Mouse (Mus musculus) midbrain, embryonic 11.5 days (tissue): Measurements from ENCODE around the gene Rtf2. TPM values are rescaled to one million over a fixed set of nuclear protein-coding genes. Genes with fewer than 3 reads are reported as not detected.

ENCODE experiments used
- ATAC-seq: fragments of 200-750 bp; cut with Nextera tagmentation; 2 replicates; pipeline ENCODE4 v1.8.0; 2017; ENCODE audit warnings: moderate TSS enrichment, moderate library complexity; ENCODE audit not compliant: low FRiP score
- DNase-seq: peaks from one replicate; pipeline ENCODE4 v3.0.0; 2015; ENCODE audit warnings: low spot score; ENCODE audit errors: missing footprints
- H3K27ac ChIP-seq: fragments of 300-500 bp; sonication (generic); 2 replicates; pipeline ENCODE4 v1.5.1; 2014; ENCODE audit warnings: low read depth, low read length
- H3K27me3 ChIP-seq: fragments of 300-500 bp; sonication (generic); 2 replicates; pipeline ENCODE4 v1.6.1; 2014; ENCODE audit warnings: mild to moderate bottlenecking, low read length, moderate library complexity, mixed read lengths; ENCODE audit not compliant: control insufficient read depth, insufficient read depth
- H3K36me3 ChIP-seq: fragments of 300-500 bp; sonication (generic); 2 replicates; pipeline ENCODE4 v1.6.1; 2014; ENCODE audit warnings: mild to moderate bottlenecking, low read length, moderate library complexity, mixed read lengths; ENCODE audit not compliant: control insufficient read depth, insufficient read depth
- H3K4me1 ChIP-seq: fragments of 300-500 bp; sonication (generic); 2 replicates; pipeline ENCODE4 v1.6.1; 2014; ENCODE audit warnings: low read length; ENCODE audit not compliant: control insufficient read depth, insufficient read depth
- H3K4me2 ChIP-seq: fragments of 300-500 bp; sonication (generic); 2 replicates; pipeline ENCODE4 v1.6.1; 2014; ENCODE audit warnings: mild to moderate bottlenecking, moderate library complexity
- H3K4me3 ChIP-seq: fragments of 300-500 bp; sonication (generic); 2 replicates; pipeline ENCODE4 v1.5.1; 2014; ENCODE audit warnings: low read depth, low read length
- H3K9ac ChIP-seq: fragments of 300-500 bp; sonication (generic); 2 replicates; pipeline ENCODE4 v1.6.1; 2014; ENCODE audit warnings: low read length
- H3K9me3 ChIP-seq: fragments of 300-500 bp; sonication (generic); 2 replicates; pipeline ENCODE4 v1.6.1; 2016; ENCODE audit warnings: low read length; ENCODE audit not compliant: control insufficient read depth
- WGBS: fragments of 180-500 bp; shearing (Covaris S2); extraction: QIAGEN DNeasy Blood & Tissue Kit; methylation state at CpG from one replicate; pipeline ENCODE4 v1.1.7; 2014; 5-methylcytosine and 5-hydroxymethylcytosine counted together
- polyA plus RNA-seq: library from polyadenylated mRNA; unstranded; fragments of >200 nt; fragmentation: Nextera tagmentation; extraction: Ambion mirVana; gene quantifications from 2 replicates; pipeline ENCODE4 v1.2.1, GENCODE M21; 2014

Gene Rtf2
- polyA plus RNA-seq, 1 experiment from 2014 or later, result 94.7 TPM

DNA sequence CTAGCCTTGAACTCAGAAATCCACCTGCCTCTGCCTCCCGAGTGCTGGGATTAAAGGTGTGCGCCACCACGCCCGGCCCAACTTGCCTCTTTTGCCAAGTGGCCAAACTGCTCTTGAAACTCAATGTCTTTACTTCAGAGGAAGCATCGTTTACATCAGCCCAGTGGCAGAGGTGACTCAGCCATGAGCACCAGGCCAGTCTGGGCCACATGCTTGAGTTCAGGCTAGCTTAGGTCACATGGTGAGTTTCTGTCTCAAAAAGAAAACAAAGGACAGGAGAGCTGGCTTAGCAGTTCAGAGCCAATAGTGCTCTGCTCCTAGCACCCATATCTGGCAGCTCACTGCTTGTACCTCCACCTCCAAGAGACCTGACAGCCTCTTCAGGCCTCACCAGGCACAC lies 26.9 kb downstream of the Rtf2 start:
- Histone ChIP-seq H3K9me3 (no peaks in the 10 kb centered on the region), H3K4me1 (no peaks in the 10 kb centered on the region), H3K4me3 (no peak overlapping the region), H3K27me3 (no peaks in the 10 kb centered on the region), H3K27ac (no peak overlapping the region), H3K36me3 (peaks cover 3% of the 10 kb centered on the region), H3K9ac (no peak overlapping the region), H3K4me2 (no peak overlapping the region)
- ATAC-seq (no peak), DNase-seq (no peak)
- 97% methylated on average over 5 of the region's 5 CpGs for WGBS

DNA sequence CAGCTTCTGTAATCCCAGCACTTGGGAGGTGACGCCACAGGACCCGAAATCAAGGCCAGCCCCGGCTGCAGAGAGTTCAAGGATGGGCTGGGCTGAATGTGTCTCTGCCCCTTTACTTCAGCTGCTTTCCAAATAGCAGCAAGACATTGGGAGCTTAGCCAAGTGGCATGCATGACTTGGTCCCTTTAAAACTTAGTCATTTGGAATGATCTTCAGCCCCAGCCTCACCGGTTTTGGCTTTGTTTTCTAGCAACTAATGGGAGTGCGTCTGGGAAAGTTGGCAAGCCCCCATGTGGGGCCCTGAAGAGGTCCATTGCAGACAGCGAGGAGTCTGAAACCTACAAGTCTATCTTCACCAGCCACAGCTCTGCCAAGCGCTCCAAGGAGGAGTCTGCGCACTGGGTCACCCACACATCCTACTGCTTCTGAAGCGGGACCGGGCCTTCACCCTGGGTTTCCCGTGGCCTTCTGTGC lies 28.0 kb downstream of the Rtf2 start:
- H3K27ac ChIP-seq, result no peak overlapping the region
- no peak overlapping the region for H3K9ac ChIP-seq
- no peaks in the 10 kb centered on the region for H3K4me1 ChIP-seq
- no peaks in the 10 kb centered on the region for H3K27me3 ChIP-seq
- ATAC-seq (no peak), DNase-seq (no peak)
- H3K36me3 ChIP-seq, result peaks cover 3% of the 10 kb centered on the region
- WGBS, result 88% methylated on average over 11 of the region's 11 CpGs
- H3K4me3 ChIP-seq, result no peak overlapping the region
- H3K4me2 ChIP-seq, result no peak overlapping the region
- no peaks in the 10 kb centered on the region for H3K9me3 ChIP-seq

DNA sequence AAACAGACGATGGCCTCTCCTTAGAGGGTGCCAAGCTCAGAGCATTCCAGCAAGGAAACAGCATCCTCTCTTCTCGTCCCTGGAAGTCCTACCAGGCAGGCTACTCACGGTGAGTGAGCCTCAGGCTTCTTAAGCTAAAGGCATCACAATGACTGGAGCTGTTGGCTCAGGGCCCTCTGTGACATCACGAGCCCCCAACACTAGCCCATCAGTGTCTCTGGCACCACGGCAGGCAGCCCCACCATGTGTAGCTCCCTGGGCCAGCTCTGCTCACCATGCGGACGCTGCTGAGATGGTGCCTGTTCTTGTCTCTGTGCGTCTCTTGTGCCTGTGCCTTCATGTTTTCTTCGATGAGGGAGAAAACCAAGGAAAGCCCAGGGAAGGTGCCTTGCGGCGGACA lies 32.0 kb downstream of the Rtf2 start, which contains the start of gene Fam209:
Fam209 (plus strand) TSS at position 203 of the 400 bp plus-strand sequence.
- Histone ChIP-seq H3K27ac (no peak within 1 kb of the TSS), H3K9ac (no peak within 1 kb of the TSS), H3K4me1 (no peaks in the 10 kb centered on the region), H3K4me3 (no peak within 1 kb of the TSS), H3K27me3 (no peaks in the 10 kb centered on the region), H3K9me3 (no peaks in the 10 kb centered on the region), H3K36me3 (0 out of 2 replicates have a peak, but pooled peaks cover 3% of the 10 kb centered on the region), H3K4me2 (no peak within 1 kb of the TSS)
- ATAC-seq (no peak), DNase-seq (no peak)
- WGBS, result 93% methylated on average over 11 of the region's 11 CpGs

DNA sequence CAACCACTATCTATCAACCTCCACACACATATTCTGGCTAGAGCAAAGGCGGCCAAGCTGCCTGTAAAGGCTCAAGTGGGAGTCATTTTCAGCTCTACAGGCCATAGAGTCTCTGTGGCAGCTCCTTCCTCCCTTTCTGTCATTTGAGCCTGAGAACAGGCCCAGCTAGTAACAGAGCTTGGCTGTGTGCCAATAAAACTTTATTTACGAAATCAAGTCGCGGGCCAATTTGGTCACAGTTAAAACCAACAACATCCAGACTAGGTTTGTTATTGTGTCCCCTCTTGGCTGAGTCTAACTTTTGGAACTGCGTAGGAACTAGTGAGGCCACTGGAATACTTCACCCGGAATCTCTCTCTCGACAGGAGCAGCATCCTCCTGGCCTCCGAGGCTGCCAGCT lies 33.2 kb downstream of the Rtf2 start:
- Histone ChIP-seq H3K36me3 (0 out of 2 replicates have a peak, but pooled peaks cover 2% of the 10 kb centered on the region), H3K27me3 (no peaks in the 10 kb centered on the region), H3K4me3 (no peak overlapping the region), H3K9ac (no peak overlapping the region), H3K4me1 (no peaks in the 10 kb centered on the region), H3K4me2 (no peak overlapping the region), H3K27ac (no peak overlapping the region), H3K9me3 (no peaks in the 10 kb centered on the region)
- ATAC-seq (no peak), DNase-seq (no peak)
- WGBS, result 87% methylated on average over 8 of the region's 8 CpGs

DNA sequence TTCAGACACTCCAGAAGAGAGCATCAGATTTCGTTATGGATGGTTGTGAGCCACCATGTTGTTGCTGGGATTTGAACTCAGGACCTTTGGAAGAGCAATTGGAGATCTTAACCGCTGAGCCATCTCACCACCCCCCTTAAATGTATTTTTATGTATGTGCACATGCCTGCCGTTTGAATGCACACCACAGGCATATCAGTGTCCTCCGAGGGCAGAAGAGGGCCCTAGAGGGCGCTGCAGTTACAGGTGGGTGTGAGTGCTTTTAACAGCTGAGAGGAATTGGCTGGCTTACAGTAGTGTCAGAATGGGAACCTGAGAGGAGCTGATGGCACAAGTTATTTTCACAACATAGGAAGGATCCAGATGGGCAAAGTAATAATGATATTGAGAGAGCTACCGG lies 34.6 kb downstream of the Rtf2 start:
- H3K9me3 ChIP-seq, result no peaks in the 10 kb centered on the region
- H3K4me3 ChIP-seq, result no peak overlapping the region
- no peak overlapping the region for H3K9ac ChIP-seq
- H3K36me3 ChIP-seq, result no peaks in the 10 kb centered on the region
- H3K27me3 ChIP-seq, result no peaks in the 10 kb centered on the region
- no peak for ATAC-seq
- H3K4me1 ChIP-seq, result no peaks in the 10 kb centered on the region
- H3K27ac ChIP-seq, result no peak overlapping the region
- 35% methylated on average over 6 of the region's 6 CpGs for WGBS
- H3K4me2 ChIP-seq, result no peak overlapping the region
- no peak for DNase-seq

DNA sequence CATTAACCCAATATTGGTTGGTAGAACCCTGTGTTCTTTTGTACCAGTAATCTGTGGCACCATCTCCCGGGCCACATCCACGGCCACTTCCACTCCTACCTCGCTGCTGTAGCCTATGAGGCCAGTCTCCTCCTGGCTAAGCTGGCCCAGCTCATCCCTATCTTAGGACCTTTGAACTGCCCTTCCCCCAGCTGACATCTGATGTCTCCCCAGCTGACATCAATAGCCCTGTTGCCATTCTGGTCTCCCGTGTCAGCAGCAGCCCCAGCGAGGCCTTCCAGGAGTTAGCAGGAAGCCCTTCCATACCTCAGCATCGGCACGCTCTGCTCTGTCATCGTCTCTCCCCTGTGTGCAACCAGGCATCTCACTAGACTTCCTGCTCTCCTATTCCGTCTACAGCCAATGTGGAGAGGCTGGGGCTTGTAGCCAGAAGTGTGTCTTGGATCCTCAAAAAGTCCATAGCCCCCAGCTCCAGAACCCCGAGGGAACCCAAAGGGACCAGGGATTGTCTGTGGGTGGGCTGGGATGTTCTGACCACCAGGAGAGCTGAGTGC lies 36.4 kb downstream of the Rtf2 start:
- 45% methylated on average over 10 of the region's 10 CpGs for WGBS
- DNase-seq (no peak), ATAC-seq (no peak)
- Histone ChIP-seq H3K4me1 (no peaks in the 10 kb centered on the region), H3K27me3 (no peaks in the 10 kb centered on the region), H3K27ac (no peak overlapping the region), H3K4me2 (no peak overlapping the region), H3K9ac (no peak overlapping the region), H3K9me3 (no peaks in the 10 kb centered on the region), H3K36me3 (no peaks in the 10 kb centered on the region), H3K4me3 (no peak overlapping the region)

DNA sequence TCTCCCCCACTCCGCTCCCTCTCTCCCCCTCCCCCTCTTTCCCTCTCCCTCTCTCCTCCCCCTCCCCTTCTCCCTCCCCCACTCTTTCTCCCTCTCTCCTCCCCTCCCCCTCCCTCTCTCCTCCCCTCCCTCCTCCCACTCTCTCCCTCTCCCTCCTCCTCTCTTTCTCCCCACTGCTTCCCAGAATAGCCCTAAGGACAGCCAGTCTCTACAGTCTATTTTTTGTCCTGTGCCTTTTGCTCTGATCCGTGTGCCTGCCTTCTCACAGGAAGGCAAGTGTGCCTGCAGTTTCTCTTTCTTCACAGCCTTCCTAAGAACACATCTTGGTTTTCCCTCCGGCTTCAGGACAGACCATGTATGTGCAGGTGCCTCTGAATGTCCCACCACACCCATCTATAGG lies 37.0 kb downstream of the Rtf2 start:
- no peak overlapping the region for H3K9ac ChIP-seq
- DNase-seq (no peak), ATAC-seq (peak; percentile 34; the same call in 1 of the 2 replicates)
- WGBS, result 56% methylated on average over 3 of the region's 3 CpGs
- H3K4me1 ChIP-seq, result no peaks in the 10 kb centered on the region
- no peak overlapping the region for H3K4me3 ChIP-seq
- no peak overlapping the region for H3K4me2 ChIP-seq
- no peaks in the 10 kb centered on the region for H3K9me3 ChIP-seq
- no peaks in the 10 kb centered on the region for H3K36me3 ChIP-seq
- H3K27me3 ChIP-seq, result no peaks in the 10 kb centered on the region
- H3K27ac ChIP-seq, result no peak overlapping the region

DNA sequence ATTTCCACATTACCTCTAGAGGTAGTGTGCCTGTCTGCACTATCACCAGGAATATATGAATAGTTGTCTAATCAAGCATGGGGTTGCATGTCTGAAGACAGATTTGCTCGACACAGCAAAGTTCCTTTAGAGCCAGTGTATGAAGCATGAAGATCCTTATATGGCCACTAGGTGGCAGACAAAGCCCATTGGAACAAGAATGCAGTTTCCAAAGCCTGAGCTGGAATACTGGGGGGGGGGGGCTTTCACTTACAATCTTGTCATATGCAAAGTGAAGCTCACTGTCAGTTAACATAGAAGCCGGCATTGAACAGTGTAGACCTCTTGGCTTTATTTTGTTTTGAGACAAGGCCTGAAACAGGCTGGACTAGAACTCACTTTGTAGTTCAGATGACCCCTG lies 37.5 kb downstream of the Rtf2 start:
- Histone ChIP-seq H3K9ac (no peak overlapping the region), H3K4me3 (no peak overlapping the region), H3K9me3 (no peaks in the 10 kb centered on the region), H3K4me2 (no peak overlapping the region), H3K36me3 (no peaks in the 10 kb centered on the region), H3K27ac (no peak overlapping the region), H3K4me1 (no peaks in the 10 kb centered on the region), H3K27me3 (no peaks in the 10 kb centered on the region)
- peak; percentile 91 for DNase-seq
- WGBS, result 4% methylated on average over 2 of the region's 2 CpGs
- ATAC-seq, result peak; percentile 54

DNA sequence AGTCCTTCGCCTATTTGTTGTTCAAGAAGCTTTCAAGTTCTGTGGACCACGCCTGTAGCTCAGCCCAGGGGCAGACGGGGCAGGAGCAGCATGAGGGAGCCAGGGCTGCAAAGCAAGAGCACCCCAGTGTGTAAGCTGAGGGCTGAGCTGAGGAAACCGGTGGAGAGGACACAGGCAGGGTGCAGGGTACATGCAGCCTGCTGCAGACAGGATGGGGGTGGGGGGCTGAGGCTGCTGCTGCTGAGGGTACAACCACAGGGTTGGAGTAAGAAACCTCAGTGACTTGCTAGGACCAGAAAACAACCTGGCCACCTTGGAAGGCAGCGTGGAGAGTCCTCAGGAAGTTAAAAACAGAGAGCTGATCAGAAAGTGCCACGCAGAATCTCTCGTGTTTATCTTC lies 39.9 kb downstream of the Rtf2 start:
- no peaks in the 10 kb centered on the region for H3K4me1 ChIP-seq
- DNase-seq (no peak), ATAC-seq (no peak)
- WGBS, result 66% methylated on average over 7 of the region's 7 CpGs
- no peaks in the 10 kb centered on the region for H3K36me3 ChIP-seq
- no peak overlapping the region for H3K27ac ChIP-seq
- no peak overlapping the region for H3K9ac ChIP-seq
- H3K27me3 ChIP-seq, result no peaks in the 10 kb centered on the region
- no peaks in the 10 kb centered on the region for H3K9me3 ChIP-seq
- no peak overlapping the region for H3K4me3 ChIP-seq
- no peak overlapping the region for H3K4me2 ChIP-seq
